Mouse (Mus musculus) cerebellum, adult (tissue): ENCODE data around the gene Mapkapk3.
A peak's percentile ranks its signal among the peaks of the same experiment; 100 is the strongest.

Experiments
- ATAC-seq: cut with Nextera tagmentation; 2 replicates; pipeline ENCODE4 v1.9.2; 2017; ENCODE audit warnings: mild to moderate bottlenecking, moderate library complexity, mixed read lengths; ENCODE audit not compliant: insufficient number of reproducible peaks, low FRiP score, low TSS enrichment

The Mapkapk3 gene

DNA sequence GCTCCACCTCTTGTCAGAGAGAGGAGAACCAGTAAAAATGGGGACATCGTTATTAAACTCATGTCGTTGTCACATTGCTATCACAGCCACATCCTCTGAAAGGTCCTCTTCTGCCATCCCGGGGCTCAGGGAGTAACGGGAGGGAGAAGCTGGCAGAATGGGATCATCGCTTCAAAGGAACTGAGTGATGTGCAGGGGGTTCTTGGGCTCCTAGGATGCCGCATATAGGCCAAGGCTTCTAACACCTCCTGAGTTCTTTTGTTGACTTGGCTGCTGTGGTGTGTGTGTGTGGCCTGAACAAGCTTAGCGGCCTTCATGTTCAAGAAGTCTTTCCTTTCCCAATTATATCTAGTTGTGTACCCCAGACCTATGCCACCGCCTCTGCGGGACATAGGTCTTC lies 57.5 kb downstream of the Mapkapk3 start:
- peak; percentile 29; the same call in 1 of the 2 replicates for ATAC-seq

DNA sequence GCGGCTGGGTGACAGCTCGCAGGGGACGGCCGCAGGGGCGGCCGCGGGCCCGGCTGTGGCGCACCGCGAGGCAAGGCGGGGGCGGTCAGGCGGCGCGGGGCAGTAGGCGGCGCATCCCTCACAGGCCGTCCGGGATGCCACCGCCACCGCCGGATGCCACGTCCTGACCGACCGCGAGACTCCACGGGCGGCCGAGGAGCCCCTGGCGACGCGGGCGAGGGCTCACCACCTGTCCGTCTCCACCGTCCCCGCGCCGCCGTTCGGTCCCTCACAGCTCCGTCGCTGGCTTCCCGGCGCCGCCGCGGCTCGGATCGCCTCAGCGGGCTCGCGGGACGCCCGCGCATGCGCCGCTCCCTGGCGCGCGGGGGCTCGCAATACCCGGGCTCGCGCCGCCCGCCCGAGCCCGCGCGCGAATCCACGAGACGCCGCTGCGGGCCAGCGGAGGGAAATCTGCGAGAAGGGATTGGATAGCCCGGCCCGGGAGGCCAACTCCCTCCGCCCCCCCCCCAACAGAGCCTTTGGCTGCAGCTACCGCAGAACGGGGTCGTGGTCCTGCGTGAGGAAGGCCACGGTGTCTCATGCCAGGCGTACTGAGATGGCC lies 58.0 kb downstream of the Mapkapk3 start, which contains the start of gene Dock3:
Dock3 (minus strand) TSS at position 371 of the 601 bp plus-strand sequence.
- ATAC-seq, result peak; percentile 87

DNA sequence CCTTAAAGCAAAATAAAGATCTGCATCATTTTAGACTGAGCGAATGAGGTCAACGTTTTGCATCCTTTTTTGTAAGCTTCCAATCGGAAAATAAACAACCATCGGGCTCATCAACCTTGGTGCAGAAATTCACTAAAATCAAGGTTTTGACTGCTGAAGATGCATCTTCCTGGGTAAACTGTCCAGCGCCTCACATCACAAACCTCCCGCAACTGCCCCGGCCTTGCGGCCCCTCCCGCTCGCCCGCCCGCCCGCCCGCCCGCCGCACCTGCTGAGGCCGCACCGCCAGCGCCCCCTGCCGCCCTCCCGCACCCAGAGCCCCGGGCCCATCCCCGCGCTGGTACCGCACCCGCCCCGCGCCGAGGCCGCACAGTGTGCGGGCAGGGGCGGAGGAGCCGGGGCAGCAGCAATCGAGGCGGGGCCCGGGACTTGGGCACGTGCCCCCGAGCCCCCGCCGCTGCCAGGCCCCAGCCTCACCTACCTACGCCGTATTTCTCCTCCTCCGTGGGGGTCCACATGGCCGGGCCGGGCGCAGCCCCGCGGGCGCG lies 58.6 kb downstream of the Mapkapk3 start:
- peak; percentile 75 for ATAC-seq

DNA sequence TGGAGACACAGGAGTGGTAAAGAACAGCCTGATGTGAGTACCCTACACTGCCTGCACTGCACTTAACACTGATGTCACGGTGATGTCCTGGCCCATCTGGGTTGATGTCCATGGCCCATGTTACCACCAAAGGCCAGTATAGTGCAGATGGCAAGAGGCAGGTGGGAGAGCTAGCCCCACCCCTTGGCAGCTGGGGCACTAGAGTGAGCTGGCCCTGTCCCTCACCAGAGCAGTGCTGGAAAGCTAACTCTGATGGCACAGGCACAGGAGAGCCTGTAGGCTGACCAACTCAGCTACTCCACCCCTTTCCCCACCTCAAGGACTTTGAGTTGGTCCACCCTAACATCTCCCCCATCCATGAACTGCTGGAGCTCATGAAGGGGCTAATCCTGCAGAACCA lies 65.1 kb downstream of the Mapkapk3 start:
- peak; percentile 49; the same call in 1 of the 2 replicates for ATAC-seq
